Mouse (Mus musculus): ENCODE measurements around the gene Gm20903.
"Not testable (repeated sequence)": the region's sequence is repeated elsewhere in the genome, so short reads cannot be mapped to it uniquely, and the experiment has no call there.

Gene Gm20903

DNA sequence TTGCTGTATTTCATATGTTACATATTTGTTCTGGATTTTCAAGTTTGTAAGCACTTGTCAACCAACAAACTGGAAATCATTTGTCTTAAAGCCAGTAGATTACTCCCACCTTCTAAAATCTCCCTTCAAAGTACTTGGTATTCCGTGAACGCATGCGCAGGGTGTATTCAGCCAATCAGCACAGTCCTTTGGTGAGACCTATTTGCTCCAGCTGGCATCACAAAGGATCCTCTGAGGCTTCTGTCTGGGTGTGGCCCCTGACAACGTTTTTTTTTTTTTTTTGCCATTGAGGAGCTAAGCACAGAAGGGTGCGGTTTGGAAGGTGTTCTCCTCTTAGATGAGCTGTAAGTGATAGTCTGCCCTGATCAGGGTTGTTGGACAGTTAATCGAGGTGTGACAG, at the start of gene Gm20903:
TSS of gene Gm20903 (plus strand) at position 301 of the 400 bp plus-strand sequence.
- DNase-seq (ENCODE audit: low read depth in 2 of 2, low spot score in 2 of 2), result not testable (repeated sequence)
